In genomic region chr10:51235586-51236575, GRCm38 (mm10) we compare ENCODE assay signal across 10 mouse cellular contexts.
DNase-seq lines count a peak whose midpoint lies in the region; ATAC-seq lines count a peak whose summit lies in the region.
"Had no signal": no experiment of that assay in that cellular context is flagged by ENCODE, and none has a peak within 500 bp of the region (broad histone marks: within the 10 kb centered on the region; RNA-seq: fewer than 3 reads in every experiment).

No protein-coding gene starts in this region.

- no peaks in the 10 kb centered on the region for H3K36me3 ChIP-seq in embryonic facial prominence, embryonic 11.5 days (replicated peaks; ENCODE audit: control insufficient read depth, insufficient read depth, low read depth, low read length)
- no peaks in the 10 kb centered on the region for H3K36me3 ChIP-seq in hindbrain, embryonic 16.5 days (ENCODE audit: control insufficient read depth, insufficient read depth, low read length)
- no peaks in the 10 kb centered on the region for H3K36me3 ChIP-seq in midbrain, embryonic 11.5 days (ENCODE audit: control insufficient read depth, insufficient read depth, low read length)
- H3K36me3 ChIP-seq: lung, embryonic 15.5 days had no signal

- WGBS in embryonic facial prominence, embryonic 11.5 days: 30% methylated on average over 10 of the region's 10 CpGs
- 29% methylated on average over 10 of the region's 10 CpGs for WGBS in hindbrain, embryonic 16.5 days
- 33% methylated on average over 10 of the region's 10 CpGs for WGBS in midbrain, embryonic 11.5 days

- peak; percentile 28 for DNase-seq in ZHBTc4 (ENCODE audit: low read depth, low spot score)
- peak; percentile 62 for DNase-seq in embryonic facial prominence, embryonic 11.5 days (ENCODE audit: low spot score)
- DNase-seq in midbrain, embryonic 11.5 days (ENCODE audit: low spot score, missing footprints): peak; percentile 91
- DNase-seq in MN1 (ENCODE audit: low spot score): no peak
- DNase-seq in left cerebral cortex, postnatal 25 days (ENCODE audit: low spot score in 2 of 2): no peak
- no peak for DNase-seq in cerebellum, adult 11 months
- DNase-seq: thymus, adult 2 months had no signal

- no peaks in the 10 kb centered on the region for H3K9me3 ChIP-seq in embryonic facial prominence, embryonic 11.5 days (replicated peaks; ENCODE audit: control insufficient read depth, low read length)
- no peaks in the 10 kb centered on the region for H3K9me3 ChIP-seq in hindbrain, embryonic 16.5 days (ENCODE audit: control insufficient read depth, low read length)
- no peaks in the 10 kb centered on the region for H3K9me3 ChIP-seq in midbrain, embryonic 11.5 days (ENCODE audit: control insufficient read depth, low read length)
- H3K9me3 ChIP-seq: lung, embryonic 15.5 days had no signal

- H3K4me2 ChIP-seq in embryonic facial prominence, embryonic 11.5 days (ENCODE audit: low read depth, low read length): no peak overlapping the region
- H3K4me2 ChIP-seq in hindbrain, embryonic 16.5 days (ENCODE audit: low read length): no peak overlapping the region
- H3K4me2 ChIP-seq in midbrain, embryonic 11.5 days: no peak overlapping the region
- H3K4me2 ChIP-seq: lung, embryonic 15.5 days had no signal

- H3K9ac ChIP-seq in embryonic facial prominence, embryonic 11.5 days (replicated peaks; ENCODE audit: low read length): no peak overlapping the region
- no peak overlapping the region for H3K9ac ChIP-seq in hindbrain, embryonic 16.5 days (ENCODE audit: low read depth, low read length)
- no peak overlapping the region for H3K9ac ChIP-seq in midbrain, embryonic 11.5 days (ENCODE audit: low read length)
- H3K9ac ChIP-seq: lung, embryonic 15.5 days had no signal

- no peak overlapping the region for H3K4me3 ChIP-seq in embryonic facial prominence, embryonic 11.5 days (ENCODE audit: low read depth, low read length)
- H3K4me3 ChIP-seq in hindbrain, embryonic 16.5 days (ENCODE audit: low read length): no peak overlapping the region
- no peak overlapping the region for H3K4me3 ChIP-seq in midbrain, embryonic 11.5 days (ENCODE audit: low read depth, low read length)
- H3K4me3 ChIP-seq: lung, embryonic 15.5 days had no signal

- intact Hi-C loops in left cerebral cortex, postnatal 25 days (cut with DNase I): no loop called here

- peak; percentile 92 for ATAC-seq in embryonic facial prominence, embryonic 11.5 days (replicated peaks; ENCODE audit: insufficient number of reproducible peaks, low FRiP score, low TSS enrichment, low read depth)
- ATAC-seq in hindbrain, embryonic 16.5 days: peak; percentile 85
- peak; percentile 92 for ATAC-seq in midbrain, embryonic 11.5 days (ENCODE audit: low FRiP score)
- ATAC-seq: Patski had no signal

- H3K27me3 ChIP-seq in embryonic facial prominence, embryonic 11.5 days (ENCODE audit: control insufficient read depth, insufficient read depth, low read length): no peaks in the 10 kb centered on the region
- no peaks in the 10 kb centered on the region for H3K27me3 ChIP-seq in hindbrain, embryonic 16.5 days (replicated peaks; ENCODE audit: control insufficient read depth, insufficient read depth, low read length)
- H3K27me3 ChIP-seq in midbrain, embryonic 11.5 days (ENCODE audit: control insufficient read depth, insufficient read depth, low read length): no peaks in the 10 kb centered on the region
- H3K27me3 ChIP-seq: lung, embryonic 15.5 days; Patski had no signal

- no peaks in the 10 kb centered on the region for H3K4me1 ChIP-seq in embryonic facial prominence, embryonic 11.5 days (ENCODE audit: control insufficient read depth, insufficient read depth, low read length)
- H3K4me1 ChIP-seq in hindbrain, embryonic 16.5 days (ENCODE audit: control insufficient read depth, insufficient read depth, low read depth, low read length): peaks cover 3% of the 10 kb centered on the region; the same call in 1 of the 2 replicates
- peaks cover 5% of the 10 kb centered on the region; the same call in 1 of the 2 replicates for H3K4me1 ChIP-seq in midbrain, embryonic 11.5 days (ENCODE audit: control insufficient read depth, insufficient read depth, low read length)
- H3K4me1 ChIP-seq: lung, embryonic 15.5 days had no signal

- no peak overlapping the region for H3K27ac ChIP-seq in embryonic facial prominence, embryonic 11.5 days (replicated peaks; ENCODE audit: low read depth, low read length)
- H3K27ac ChIP-seq in hindbrain, embryonic 16.5 days (ENCODE audit: low read depth, low read length): no peak overlapping the region
- H3K27ac ChIP-seq in midbrain, embryonic 11.5 days (ENCODE audit: low read depth, low read length): no peak overlapping the region
- H3K27ac ChIP-seq: lung, embryonic 15.5 days had no signal

Comparison
In these comparisons a context has a peak if more than half of its experiments do, and no peak if none do; other contexts are left out.
1. DNase-seq: peak in ZHBTc4 (single experiment), embryonic facial prominence, embryonic 11.5 days (single experiment) and midbrain, embryonic 11.5 days (single experiment); none in MN1 (single experiment), left cerebral cortex, postnatal 25 days (0 of 2) and cerebellum, adult 11 months (single experiment).
2. Peak in every context shown above with its lines, with median percentiles within 50 percentile points of each other: ATAC-seq.